Mouse (Mus musculus): ENCODE data around the gene Axl. TPM values are rescaled to one million over a fixed set of nuclear protein-coding genes. Genes with fewer than 3 reads are reported as not detected.
"Not testable (repeated sequence)": the region's sequence is repeated elsewhere in the genome, so short reads cannot be mapped to it uniquely, and the experiment has no call there.

Axl gene
- total RNA-seq, 2 experiments from 2014 or later = 41.9 to 66.9 TPM

GRCm38 (mm10) chr7:25798540-25798939, 10.0 kb upstream of the Axl start:
- DNase-seq (ENCODE audit: low spot score in 2 of 2) = no peak

GRCm38 (mm10) chr7:25794775-25795174, 6.3 kb upstream of the Axl start:
- DNase-seq (ENCODE audit: low spot score in 2 of 2) = no peak

- peak in 1 of 2 experiments; percentile 37 for DNase-seq (ENCODE audit: low spot score in 2 of 2)
These were observed 5.2 kb upstream of the Axl start for GRCm38 (mm10) chr7:25793679-25794078.

GRCm38 (mm10) chr7:25792966-25793365, 4.5 kb upstream of the Axl start:
- not testable (repeated sequence) for DNase-seq (ENCODE audit: low spot score in 2 of 2)

GRCm38 (mm10) chr7:25790615-25791014, 2.1 kb upstream of the Axl start:
- DNase-seq (ENCODE audit: low spot score in 2 of 2) = no peak

GRCm38 (mm10) chr7:25789129-25789440, 580 bp upstream of the Axl start:
- DNase-seq (ENCODE audit: low spot score in 2 of 2) = no peak

- DNase-seq (ENCODE audit: low spot score in 2 of 2) = no peak
These were observed 867 bp downstream of the Axl start for GRCm38 (mm10) chr7:25787456-25788219.

GRCm38 (mm10) chr7:25786974-25787373, 1.5 kb downstream of the Axl start:
- no peak for DNase-seq (ENCODE audit: low spot score in 2 of 2)

- no peak for DNase-seq (ENCODE audit: low spot score in 2 of 2)
These were observed 2.8 kb downstream of the Axl start for GRCm38 (mm10) chr7:25785752-25786151.

GRCm38 (mm10) chr7:25784808-25785207, 3.7 kb downstream of the Axl start:
- no peak for DNase-seq (ENCODE audit: low spot score in 2 of 2)

GRCm38 (mm10) chr7:25783746-25784145, 4.8 kb downstream of the Axl start:
- DNase-seq (ENCODE audit: low spot score in 2 of 2) = no peak

- DNase-seq (ENCODE audit: low spot score in 2 of 2) = no peak
These were observed 5.8 kb downstream of the Axl start for GRCm38 (mm10) chr7:25782744-25783143.

- DNase-seq (ENCODE audit: low spot score in 2 of 2) = no peak
These were observed 6.4 kb downstream of the Axl start for GRCm38 (mm10) chr7:25781937-25782610.

- DNase-seq (ENCODE audit: low spot score in 2 of 2) = peak in 1 of 2 experiments; percentile 30
These were observed 7.1 kb downstream of the Axl start for GRCm38 (mm10) chr7:25781321-25781936.

- DNase-seq (ENCODE audit: low spot score in 2 of 2) = no peak
These were observed 7.8 kb downstream of the Axl start for GRCm38 (mm10) chr7:25780753-25781152.

- no peak for DNase-seq (ENCODE audit: low spot score in 2 of 2)
These were observed 8.5 kb downstream of the Axl start for GRCm38 (mm10) chr7:25780021-25780420.

GRCm38 (mm10) chr7:25768229-25768628, 20.3 kb downstream of the Axl start:
- DNase-seq (ENCODE audit: low spot score in 2 of 2) = no peak

- DNase-seq (ENCODE audit: low spot score in 2 of 2) = no peak
These were observed 22.4 kb downstream of the Axl start for GRCm38 (mm10) chr7:25766108-25766507.

- DNase-seq (ENCODE audit: low spot score in 2 of 2) = no peak
These were observed 24.3 kb downstream of the Axl start for GRCm38 (mm10) chr7:25764221-25764620.

- no peak for DNase-seq (ENCODE audit: low spot score in 2 of 2)
These were observed 24.8 kb downstream of the Axl start for GRCm38 (mm10) chr7:25763678-25764077.

GRCm38 (mm10) chr7:25761354-25761753, 27.2 kb downstream of the Axl start:
- no peak for DNase-seq (ENCODE audit: low spot score in 2 of 2)

GRCm38 (mm10) chr7:25756011-25756410, 32.5 kb downstream of the Axl start:
- DNase-seq (ENCODE audit: low spot score in 2 of 2) = peak; percentile 84 to 90
